Mouse (Mus musculus): Measurements from ENCODE around the gene Glo1.

GRCm38 (mm10) chr17:30568473-30568872 is 58.2 kb downstream of the Glo1 start:
- TF ChIP-seq CEBPB (IDR thresholded peaks at IDR 0.05; ENCODE audit: low read depth), result no peak
- TF ChIP-seq CTCF (IDR thresholded peaks at IDR 0.05; ENCODE audit: control insufficient read depth, insufficient read depth, insufficient read length), result no peak
- TF ChIP-seq MYOG (IDR thresholded peaks at IDR 0.05; ENCODE audit: control insufficient read depth, extremely low read depth, insufficient read length), result no peak

Data from C2C12 (cell line).